Mouse (Mus musculus): ENCODE measurements at regions not wholly inside any gene's neighbourhood (a gene's known extent, or its start where the extent isn't known, plus 50 kb on each side); places are given as distances from the start of the nearest gene placed in this dataset.
A peak's percentile ranks its signal among the peaks of the same experiment; 100 is the strongest.
"Not testable (repeated sequence)": the region's sequence is repeated elsewhere in the genome, so short reads cannot be mapped to it uniquely, and the experiment has no call there.

GRCm38 (mm10) chr12:23026976-23027375 lies 753.1 kb downstream of the Gm10330 start:
- not testable (repeated sequence) for H3K4me1 ChIP-seq (ENCODE audit: control insufficient read depth, insufficient read depth, low read length); DNase-seq; H3K27ac ChIP-seq (replicated peaks; ENCODE audit: low read depth, low read length); H3K4me3 ChIP-seq (replicated peaks; ENCODE audit: low read depth, low read length); H3K9me3 ChIP-seq (ENCODE audit: control insufficient read depth, low read length); H3K27me3 ChIP-seq (ENCODE audit: control insufficient read depth, insufficient read depth, low read length); H3K4me2 ChIP-seq (ENCODE audit: low read length); H3K9ac ChIP-seq (replicated peaks; ENCODE audit: low read length); ATAC-seq (ENCODE audit: low FRiP score, low TSS enrichment); H3K36me3 ChIP-seq (ENCODE audit: control insufficient read depth, insufficient read depth, low read length)
- 90% methylated on average over 6 of the region's 6 CpGs for WGBS

DNA sequence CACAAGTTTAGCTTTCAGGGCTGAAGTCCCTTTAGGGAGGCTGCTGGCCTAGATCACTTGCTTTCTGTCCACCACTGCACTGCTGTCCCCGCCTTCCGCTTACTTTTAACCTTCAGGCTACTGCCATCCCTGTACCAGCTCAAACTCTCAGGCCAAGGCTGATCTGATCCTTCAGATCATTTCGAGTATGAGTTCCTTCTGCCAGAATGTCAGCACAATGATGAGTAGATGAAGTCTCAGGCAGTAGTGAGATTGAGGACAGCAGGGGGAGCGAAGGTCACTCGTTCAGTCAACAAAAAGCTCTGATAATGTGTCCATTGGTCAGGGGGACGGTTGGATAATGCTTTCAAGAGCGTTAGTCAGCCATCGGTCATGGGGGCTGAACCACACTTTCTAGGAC lies 756.5 kb downstream of the Gm10330 start:
- H3K4me2 ChIP-seq (ENCODE audit: low read length); H3K36me3 ChIP-seq (ENCODE audit: control insufficient read depth, insufficient read depth, low read length); H3K27ac ChIP-seq (replicated peaks; ENCODE audit: low read depth, low read length); H3K9me3 ChIP-seq (ENCODE audit: control insufficient read depth, low read length); ATAC-seq (ENCODE audit: low FRiP score, low TSS enrichment); H3K9ac ChIP-seq (replicated peaks; ENCODE audit: low read length); H3K4me1 ChIP-seq (ENCODE audit: control insufficient read depth, insufficient read depth, low read length); H3K27me3 ChIP-seq (ENCODE audit: control insufficient read depth, insufficient read depth, low read length); H3K4me3 ChIP-seq (replicated peaks; ENCODE audit: low read depth, low read length); DNase-seq: not testable (repeated sequence)
- 77% methylated on average over 7 of the region's 8 CpGs for WGBS

DNA sequence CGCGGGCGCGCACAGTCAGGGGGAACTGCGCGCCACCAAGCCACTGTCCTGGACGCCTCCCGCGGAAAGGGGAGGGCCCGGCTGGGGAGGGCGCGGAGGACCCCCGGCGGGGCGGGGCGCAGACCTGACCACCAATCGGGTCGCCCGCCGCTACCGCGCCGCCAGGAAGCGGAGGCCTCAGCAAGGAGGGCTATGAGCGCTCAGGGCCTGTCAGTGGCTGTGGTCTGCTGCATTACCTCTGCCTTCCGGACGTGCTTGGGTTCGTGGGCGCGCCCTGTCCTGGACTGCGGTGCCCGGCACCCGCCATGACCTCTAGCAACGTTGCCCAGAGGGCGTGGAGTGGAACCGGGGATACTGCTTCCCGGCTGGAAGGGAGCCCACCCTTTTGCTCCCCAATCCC lies 769.9 kb downstream of the Gm10330 start:
- not testable (repeated sequence) for H3K27me3 ChIP-seq (ENCODE audit: control insufficient read depth, insufficient read depth, low read length); ATAC-seq (ENCODE audit: low FRiP score, low TSS enrichment); H3K27ac ChIP-seq (replicated peaks; ENCODE audit: low read depth, low read length); H3K36me3 ChIP-seq (ENCODE audit: control insufficient read depth, insufficient read depth, low read length); H3K9ac ChIP-seq (replicated peaks; ENCODE audit: low read length); H3K9me3 ChIP-seq (ENCODE audit: control insufficient read depth, low read length); H3K4me1 ChIP-seq (ENCODE audit: control insufficient read depth, insufficient read depth, low read length)
- WGBS, result 4% methylated on average over 32 of the region's 37 CpGs
- H3K4me3 ChIP-seq (replicated peaks; ENCODE audit: low read depth, low read length), result peak overlapping the region; percentile 23
- peak; percentile 45 for DNase-seq
- H3K4me2 ChIP-seq (ENCODE audit: low read length), result peak overlapping the region; percentile 33

DNA sequence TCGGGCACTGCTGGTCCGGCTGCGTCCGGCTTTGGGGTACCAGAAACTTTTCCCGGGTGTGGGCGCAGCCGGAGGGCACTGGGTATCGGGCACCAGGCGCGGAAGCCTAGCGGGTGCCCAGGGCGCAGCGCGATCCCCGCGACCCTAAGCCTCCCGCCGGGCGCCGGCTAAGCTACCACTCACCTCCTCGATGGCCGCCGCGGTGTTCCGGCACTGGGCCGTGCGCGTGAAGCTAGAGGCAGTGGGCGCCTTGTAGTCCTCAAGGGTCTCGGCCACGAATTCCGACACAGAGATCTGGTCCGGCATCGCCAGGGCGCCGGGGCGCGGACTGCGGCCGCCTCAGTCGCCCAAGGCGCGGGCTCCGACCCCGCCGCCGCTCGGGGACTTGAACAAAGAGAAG lies 770.4 kb downstream of the Gm10330 start:
- not testable (repeated sequence) for H3K27ac ChIP-seq (replicated peaks; ENCODE audit: low read depth, low read length); H3K36me3 ChIP-seq (ENCODE audit: control insufficient read depth, insufficient read depth, low read length); H3K27me3 ChIP-seq (ENCODE audit: control insufficient read depth, insufficient read depth, low read length); ATAC-seq (ENCODE audit: low FRiP score, low TSS enrichment); H3K9me3 ChIP-seq (ENCODE audit: control insufficient read depth, low read length); H3K9ac ChIP-seq (replicated peaks; ENCODE audit: low read length); H3K4me1 ChIP-seq (ENCODE audit: control insufficient read depth, insufficient read depth, low read length)
- WGBS, result 7% methylated on average over 21 of the region's 48 CpGs
- peak; percentile 1 for DNase-seq
- Histone ChIP-seq H3K4me3 (replicated peaks; ENCODE audit: low read depth, low read length) (peak overlapping the region; percentile 23), H3K4me2 (ENCODE audit: low read length) (peak overlapping the region; percentile 33)
